Mouse (Mus musculus) CH12F3 (cell line): ENCODE data around the gene Tmprss2.
"Not testable (repeated sequence)": the region's sequence is repeated elsewhere in the genome, so short reads cannot be mapped to it uniquely, and the experiment has no call there.

ENCODE experiments used
- in situ Hi-C: fragments of 300-500 bp; cut with MboI; formaldehyde crosslinking; loops from 2 replicates; pipeline ENCODE4 v1.14.3; 2020; ENCODE audit warnings: low sequenced_read_pairs

The Tmprss2 gene

GRCm38 (mm10) chr16:97593057-97593456 is 17.9 kb downstream of the Tmprss2 start:
- in situ Hi-C loops = loop anchor here (10.0 kb wide), 1 partner anchor 148 kb away; no protein-coding TSS in a partner anchor

GRCm38 (mm10) chr16:97591512-97591911 is 19.5 kb downstream of the Tmprss2 start:
- in situ Hi-C loops = loop anchor here (10.0 kb wide), 1 partner anchor 147 kb away; no protein-coding TSS in a partner anchor

GRCm38 (mm10) chr16:97582876-97583275 is 28.1 kb downstream of the Tmprss2 start:
- in situ Hi-C loops = not testable (repeated sequence)

GRCm38 (mm10) chr16:97569426-97569825 is 41.6 kb downstream of the Tmprss2 start:
- in situ Hi-C loops = no loop called here

GRCm38 (mm10) chr16:97568662-97569061 is 42.3 kb downstream of the Tmprss2 start:
- in situ Hi-C loops = no loop called here

- in situ Hi-C loops = no loop called here
Measured at GRCm38 (mm10) chr16:97544340-97544739, 66.7 kb downstream of the Tmprss2 start.

- in situ Hi-C loops = no loop called here
Measured at GRCm38 (mm10) chr16:97536859-97537258, 74.1 kb downstream of the Tmprss2 start.

- in situ Hi-C loops = no loop called here
Measured at GRCm38 (mm10) chr16:97535808-97536413, 75.1 kb downstream of the Tmprss2 start.

- in situ Hi-C loops = no loop called here
Measured at GRCm38 (mm10) chr16:97534876-97535461, 76.0 kb downstream of the Tmprss2 start.

- in situ Hi-C loops = no loop called here
Measured at GRCm38 (mm10) chr16:97534448-97534847, 76.5 kb downstream of the Tmprss2 start.

GRCm38 (mm10) chr16:97533751-97534150 is 77.2 kb downstream of the Tmprss2 start:
- in situ Hi-C loops = no loop called here

- in situ Hi-C loops = no loop called here
Measured at GRCm38 (mm10) chr16:97533126-97533525, 77.9 kb downstream of the Tmprss2 start.

- in situ Hi-C loops = no loop called here
Measured at GRCm38 (mm10) chr16:97529241-97529640, 81.8 kb downstream of the Tmprss2 start.

GRCm38 (mm10) chr16:97523024-97523423 is 88.0 kb downstream of the Tmprss2 start:
- in situ Hi-C loops = no loop called here

GRCm38 (mm10) chr16:97521983-97522382 is 89.0 kb downstream of the Tmprss2 start:
- in situ Hi-C loops = no loop called here

- in situ Hi-C loops = no loop called here
Measured at GRCm38 (mm10) chr16:97516341-97516740, 94.7 kb downstream of the Tmprss2 start.
